Mouse (Mus musculus) frontal cortex, postnatal 25 days (tissue): ENCODE data around the gene Fars2.
A peak's percentile ranks its signal among the peaks of the same experiment; 100 is the strongest.

ENCODE experiments used
- DNase-seq, 2 experiments: peaks; one replicate each; pipeline ENCODE4 v3.0.0; 2022; ENCODE audit warnings: low spot score in 2 of 2

The Fars2 gene

DNA sequence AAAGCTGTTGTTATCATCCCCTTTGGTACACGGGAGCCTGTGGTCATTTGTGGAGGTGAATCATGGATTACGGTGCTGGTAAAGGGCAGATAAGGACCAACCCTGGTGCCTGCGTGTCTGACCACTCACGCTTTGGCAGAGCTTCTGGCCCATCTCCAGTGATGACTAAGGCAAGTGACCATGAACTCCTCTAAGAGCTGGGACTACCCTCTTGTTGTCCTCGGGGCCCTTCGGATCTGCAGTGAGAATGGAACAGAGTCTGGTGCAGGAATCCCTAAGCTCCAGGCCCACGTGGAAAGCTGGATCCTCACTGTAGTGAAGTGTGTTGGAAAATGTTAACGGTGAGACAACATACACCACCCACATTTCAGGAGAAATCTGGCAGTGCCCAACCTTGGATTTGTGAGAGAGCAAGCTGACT lies 579.1 kb downstream of the Fars2 start:
- no peak for DNase-seq

DNA sequence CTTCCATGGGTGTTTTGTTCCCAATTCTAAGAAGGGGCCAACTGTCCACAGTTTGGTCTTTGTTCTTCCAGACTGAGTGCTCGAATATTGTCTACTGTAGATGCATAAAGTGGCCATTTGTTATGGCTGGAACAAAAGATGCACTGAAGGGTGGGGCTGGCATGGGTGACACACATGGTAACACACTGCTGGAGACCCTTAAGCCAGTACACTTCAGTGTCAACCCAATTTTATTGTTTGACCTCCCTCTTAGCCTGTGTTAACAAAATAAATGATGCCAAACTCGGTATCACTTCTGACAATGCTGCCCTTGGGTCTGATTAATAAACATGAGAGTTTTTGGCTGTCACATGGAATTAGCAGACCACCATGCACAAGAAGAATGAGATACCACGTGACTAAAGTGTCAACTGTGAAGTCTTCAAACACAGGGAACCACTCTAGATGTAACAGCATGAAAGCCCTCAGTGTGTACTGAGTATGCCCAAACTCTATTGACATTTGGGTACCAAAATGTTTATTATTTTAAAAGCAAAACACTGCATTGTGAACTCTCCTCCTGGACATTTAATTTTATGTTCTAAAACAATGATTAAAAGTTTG lies 590.0 kb downstream of the Fars2 start:
- DNase-seq, result no peak

DNA sequence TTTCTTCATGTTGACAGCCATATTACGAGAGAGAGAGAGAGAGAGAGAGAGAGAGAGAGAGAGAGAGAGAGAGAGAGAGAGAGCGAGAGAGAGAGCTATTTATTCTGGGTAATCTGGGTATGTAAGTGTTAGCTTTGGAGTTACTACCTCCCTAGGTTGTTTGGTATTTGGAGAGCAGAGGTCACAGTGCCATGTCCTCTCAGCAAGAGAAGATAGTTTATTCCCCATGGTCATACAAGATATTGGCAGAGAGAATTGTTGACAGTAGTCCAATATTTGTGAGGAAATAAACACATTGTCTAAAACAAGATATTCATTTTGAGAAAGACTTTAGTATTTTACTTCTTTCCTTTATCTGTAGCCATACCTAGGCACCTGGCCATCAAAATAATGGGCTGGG lies 596.9 kb downstream of the Fars2 start:
- DNase-seq, result no peak

DNA sequence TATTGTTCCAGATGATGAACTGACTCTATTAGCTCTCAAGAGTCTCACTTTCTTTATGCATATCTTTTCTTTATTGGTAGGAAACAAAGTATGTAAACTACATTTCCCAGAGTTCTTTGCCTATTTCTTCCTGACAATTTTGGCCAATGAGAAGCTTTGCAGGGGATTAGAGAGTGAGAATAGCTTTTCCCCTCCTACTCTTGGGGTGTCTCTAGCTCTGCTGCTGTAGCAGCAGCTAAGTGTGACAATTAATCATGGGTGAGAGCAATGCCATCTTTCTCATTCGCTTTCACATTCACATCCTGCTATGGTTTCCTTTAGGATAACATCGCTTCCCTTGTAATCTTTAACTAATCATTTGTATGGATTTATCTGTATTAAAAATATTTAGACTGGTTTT lies 599.5 kb downstream of the Fars2 start:
- DNase-seq, result no peak

DNA sequence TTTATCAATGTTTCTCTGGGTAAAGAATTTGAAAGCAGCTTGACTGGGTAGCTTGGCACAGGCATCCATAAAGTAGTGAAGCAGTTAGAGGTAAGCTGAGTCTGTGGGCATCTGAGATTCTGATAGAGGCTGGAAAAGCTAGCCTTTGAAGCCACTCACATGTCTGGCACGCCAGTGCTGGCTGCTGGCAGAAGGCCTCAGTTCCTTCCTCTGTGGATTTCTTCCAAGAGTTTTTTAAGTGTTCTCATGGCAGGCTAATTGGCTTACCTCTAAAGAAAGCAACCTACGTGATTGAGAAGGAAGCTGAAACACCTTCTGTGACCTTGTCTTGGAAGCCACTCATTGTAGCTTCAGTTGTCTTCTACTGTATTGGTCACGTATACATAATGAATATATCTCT lies 600.2 kb downstream of the Fars2 start:
- DNase-seq, result no peak

DNA sequence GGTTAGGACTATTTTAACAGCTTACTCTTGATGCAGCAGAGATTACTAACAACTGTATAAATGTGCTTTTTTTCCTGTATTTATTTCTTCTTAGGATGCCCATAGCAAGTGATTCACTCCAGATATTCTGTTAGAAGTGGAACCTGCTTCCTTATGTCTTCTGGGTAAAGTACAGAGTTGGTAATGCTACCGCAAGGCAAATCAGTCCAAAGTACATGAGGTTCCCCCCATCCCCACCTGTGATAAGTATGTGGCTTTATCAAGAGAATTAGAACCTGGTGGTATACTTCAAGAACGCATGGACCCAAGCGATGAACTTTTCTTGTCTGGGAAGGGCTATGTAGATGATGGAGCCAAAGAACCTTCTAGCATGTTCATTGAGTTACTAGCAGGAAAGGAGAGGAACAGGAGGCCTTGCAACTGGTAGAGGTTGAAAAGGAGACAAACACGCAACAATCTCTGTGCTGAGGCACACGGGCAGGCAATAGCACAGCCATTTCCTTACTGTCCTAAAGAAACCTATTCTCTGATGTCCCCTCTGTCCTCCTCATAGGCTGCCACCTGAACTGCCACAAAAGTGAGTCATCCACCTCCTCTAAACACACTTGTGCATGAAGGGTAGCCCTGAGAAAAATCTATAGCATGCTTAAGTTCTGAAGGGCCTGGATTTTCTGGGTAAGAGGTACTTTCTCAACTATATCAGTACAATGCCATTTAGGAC lies 603.2 kb downstream of the Fars2 start:
- DNase-seq, result no peak

DNA sequence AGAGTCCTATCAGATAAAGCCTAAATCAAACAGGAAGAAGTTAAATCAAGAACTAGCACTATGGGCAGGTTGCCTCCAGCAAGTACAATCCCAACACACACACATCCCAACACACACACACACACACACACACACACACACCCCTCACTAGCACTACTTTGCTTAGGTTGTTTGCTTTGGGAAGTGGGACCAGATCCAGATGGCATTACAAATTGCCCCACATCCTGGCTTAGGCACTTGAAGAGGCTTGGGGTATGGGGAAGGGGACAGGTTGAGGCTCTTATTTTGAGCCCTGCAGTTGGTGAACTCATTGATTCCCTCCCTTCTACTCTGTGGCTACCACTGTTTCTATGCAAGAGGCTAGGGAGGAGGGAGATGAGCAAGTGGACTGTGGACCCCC lies 605.1 kb downstream of the Fars2 start:
- DNase-seq, result no peak

DNA sequence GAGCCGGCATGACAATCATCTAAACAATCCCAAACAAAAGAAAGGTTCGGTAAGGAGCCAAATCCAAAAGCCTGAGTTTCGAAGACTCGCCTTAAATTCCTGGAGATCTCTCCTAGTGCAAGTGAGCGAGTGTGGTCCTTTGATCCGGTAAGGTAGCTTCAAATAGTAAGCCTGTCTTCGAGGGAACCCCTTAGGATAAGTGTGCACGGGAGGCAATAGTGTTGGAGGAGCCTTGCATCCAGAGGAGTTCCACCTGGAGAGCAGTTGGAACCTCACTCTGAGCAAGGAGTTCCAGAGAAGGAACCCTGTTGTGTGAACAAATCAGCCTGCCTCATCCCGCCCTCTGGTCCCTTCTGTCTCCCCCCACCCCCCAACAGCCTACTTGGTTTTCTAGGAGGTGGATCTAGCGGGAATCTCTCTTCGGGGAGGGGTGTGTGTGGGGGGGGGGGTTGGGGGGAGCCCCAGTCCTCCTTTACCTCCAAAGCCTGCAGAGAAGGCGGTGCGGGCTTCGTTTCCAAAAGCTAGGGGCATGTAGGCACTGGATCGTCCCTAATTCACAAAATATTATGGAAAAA lies 606.6 kb downstream of the Fars2 start:
- no peak for DNase-seq

DNA sequence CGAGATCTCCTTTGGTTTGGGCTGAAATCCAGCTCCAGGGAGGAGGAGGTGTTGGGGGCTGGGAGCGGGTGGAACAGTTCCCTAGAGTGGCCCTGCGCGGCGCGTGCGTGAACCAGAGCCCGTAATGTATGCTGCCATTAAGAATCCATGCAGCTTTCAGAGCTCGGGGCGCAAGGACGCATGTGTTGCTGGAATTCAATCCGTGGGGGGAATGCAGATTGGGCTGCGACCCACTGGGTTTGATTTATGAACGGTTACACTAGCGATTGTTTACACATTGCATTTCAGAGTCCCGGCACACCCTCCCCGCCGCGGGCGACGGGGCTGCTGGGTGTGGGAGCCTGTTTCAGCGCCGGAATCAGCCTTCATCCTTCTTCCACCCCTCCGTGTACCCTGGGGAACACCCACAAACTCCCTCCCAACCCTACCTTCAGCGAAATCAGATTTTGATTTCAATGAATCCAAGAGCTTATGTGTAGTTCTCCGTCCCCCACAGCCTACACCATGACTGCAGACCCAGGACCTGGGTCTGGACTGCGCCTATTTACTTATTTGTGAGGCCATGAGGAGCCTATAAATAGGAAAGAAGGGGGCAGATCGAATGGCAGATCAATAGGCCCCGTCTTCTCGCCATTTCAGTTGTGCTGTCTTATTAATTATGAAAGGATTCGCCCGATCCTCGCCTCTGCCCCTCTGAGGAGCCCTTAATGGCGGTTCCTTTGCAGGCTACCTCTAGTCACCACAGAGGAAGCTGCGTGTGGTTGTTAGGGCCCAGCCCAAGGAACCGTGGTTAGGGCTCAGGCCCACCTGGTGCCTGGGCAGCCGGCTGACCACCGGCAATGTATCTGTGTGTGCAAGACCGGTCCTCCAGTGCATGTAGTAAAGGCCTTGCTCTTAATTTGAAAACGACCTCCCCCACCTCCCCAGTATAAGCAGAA lies 607.6 kb downstream of the Fars2 start:
- DNase-seq, result peak; percentile 36 to 41

DNA sequence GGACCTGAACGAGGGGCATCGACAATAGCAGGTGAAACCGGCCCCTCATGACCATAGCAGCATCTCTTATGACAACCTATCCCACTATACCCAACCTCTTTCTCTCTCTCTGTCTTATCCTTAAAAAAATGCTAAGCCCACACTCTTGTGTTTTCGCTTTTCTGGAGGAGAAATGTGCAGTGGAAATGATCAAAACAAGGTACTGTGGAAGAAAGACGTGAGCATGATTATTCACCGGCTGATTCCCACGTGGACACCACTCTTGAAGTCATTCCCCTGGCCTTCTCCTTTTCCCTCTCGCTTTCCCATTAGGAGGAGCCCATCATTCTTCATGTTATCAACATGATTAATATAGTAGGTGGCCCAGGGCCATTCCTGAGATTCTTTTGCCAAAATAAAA lies 608.7 kb downstream of the Fars2 start:
- DNase-seq, result no peak

DNA sequence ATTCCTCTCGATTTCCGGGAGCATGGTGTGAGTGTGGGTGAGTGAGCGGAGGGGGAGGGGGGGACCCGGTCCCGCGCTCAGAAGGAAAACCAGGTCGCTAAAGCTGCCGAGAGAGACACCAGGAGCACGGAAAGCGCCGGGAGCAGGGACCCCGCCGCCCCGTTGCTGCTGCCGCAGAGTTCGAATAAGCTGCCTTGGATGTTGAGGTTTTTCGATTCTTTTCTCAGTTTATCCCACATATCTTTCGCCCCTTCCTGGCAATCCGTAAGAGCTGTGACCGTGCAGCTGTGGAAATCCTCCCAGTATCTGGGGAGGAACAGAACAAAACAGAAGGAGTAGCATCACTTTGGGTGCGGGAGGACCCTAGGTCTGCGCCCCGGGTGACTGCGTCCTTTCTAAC lies 609.3 kb downstream of the Fars2 start:
- peak in 1 of 2 experiments; percentile 12 for DNase-seq

DNA sequence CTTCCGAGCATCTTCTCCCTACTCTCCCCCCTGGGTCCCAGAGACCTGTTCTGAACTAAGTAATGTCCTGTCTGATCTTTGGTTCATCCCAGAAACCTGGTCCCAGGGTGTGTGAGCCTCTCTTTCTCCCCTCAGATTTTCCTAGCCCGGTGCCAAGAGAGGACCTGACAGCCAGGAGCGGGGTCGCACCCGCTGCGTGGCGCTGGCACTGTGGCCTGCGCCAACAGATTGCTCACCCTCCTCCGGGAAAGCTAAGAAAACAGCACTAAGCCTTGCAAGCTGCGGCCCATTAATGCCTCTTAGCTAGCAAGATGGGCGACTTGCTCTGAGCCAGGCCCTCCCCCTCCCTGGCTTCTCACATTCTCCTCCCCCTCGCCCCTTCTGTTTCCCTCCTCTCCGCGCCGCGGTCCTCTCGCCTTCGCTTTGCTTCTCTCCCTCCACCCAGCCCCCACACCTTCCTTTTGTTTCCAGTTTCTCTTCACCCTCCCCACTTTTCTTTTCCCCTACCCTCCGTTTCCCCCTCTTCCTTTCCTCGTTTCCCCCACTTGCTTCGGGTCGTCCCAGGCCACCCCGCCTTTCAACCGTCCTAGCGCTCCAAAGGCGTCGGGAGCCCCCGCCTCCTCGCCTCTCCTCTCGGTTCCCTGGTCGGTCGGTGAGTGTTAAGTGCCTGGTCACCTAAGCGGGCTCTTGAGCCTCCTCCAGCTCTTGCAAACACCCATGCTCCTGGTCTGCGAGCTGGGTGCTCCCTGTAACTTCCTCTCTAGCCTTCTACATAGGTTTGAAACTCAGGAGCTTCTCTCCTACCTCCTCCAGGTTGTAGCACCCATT lies 610.0 kb downstream of the Fars2 start:
- peak; percentile 40 to 44 for DNase-seq

DNA sequence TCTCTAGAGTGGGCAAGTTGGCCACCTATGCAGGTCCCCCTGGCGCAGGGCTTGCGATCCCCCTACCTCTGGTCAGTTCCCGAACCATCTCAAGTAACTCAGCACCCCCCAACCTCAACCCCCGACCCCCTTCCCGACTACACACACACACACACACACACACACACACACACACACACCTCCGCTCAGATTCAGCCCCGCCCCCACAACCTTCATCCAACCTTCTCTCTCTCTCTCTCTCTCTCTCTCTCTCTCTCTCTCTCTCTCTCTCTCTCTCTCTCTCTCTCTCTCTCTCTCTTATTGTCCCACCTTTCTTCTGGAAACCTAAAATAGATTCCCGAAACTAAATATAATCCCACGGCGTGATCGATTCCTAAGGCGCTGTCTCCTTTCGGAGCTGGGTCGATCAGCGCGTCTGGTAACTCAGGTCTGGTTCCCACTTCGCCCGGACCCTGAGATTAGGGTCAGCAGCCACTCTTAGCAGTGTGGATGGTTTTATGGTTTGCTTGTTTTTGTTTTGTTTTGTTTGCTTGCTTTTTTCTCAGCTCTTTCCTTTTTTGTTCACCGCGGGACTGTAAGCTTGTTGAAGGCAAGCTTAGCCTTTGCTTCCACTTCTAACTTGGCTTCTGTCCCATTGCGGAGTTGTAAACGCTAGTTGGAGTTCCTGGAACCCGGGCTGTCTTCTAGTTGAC lies 610.7 kb downstream of the Fars2 start:
- DNase-seq, result no peak

DNA sequence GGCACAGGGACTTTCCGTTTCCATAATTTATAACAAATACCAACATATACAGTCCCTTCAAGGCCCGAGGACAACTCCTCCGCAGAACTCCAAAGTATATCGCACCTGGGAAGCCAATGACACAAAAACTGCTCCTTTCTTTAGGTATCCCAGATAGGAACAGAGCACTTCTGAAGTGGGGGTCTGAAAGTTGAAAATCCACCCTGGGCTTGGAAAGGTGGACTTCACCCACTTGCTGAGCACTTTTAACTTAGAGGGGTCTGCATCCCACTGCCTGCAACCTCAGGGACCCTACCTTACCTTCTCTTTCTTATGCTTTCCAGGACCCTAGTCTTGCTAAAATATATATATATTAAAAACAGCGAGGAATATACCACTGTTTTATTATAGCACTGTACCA lies 611.3 kb downstream of the Fars2 start:
- DNase-seq, result no peak

DNA sequence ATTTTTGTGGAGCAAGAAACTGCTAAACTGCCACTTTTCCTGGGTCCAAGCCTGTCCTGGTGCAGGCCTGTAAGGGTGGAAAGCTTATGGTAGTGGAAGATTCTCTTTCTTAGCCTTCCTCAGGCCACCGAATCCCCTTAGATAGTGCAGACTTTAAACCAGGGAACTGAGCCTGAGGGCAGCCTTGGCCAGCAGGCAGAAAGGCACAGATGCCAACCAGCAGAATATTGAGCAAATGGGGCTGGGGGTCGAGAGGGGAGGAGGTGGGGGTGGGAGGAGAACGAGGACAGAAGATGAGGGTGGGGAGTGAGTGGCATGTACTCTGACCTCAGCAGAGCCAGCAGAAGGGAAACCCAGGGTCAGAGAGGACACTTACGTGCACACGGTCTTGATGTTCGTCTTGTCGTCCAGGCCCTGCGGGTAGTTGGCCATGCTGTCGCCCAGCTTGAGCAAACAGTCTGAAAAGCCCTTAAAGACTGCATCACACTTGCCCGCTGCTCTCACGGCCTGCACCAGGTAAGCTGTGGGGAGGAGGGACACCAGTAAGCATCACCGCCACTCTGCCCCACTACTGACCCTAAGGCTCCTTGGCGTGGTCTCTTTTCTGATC lies 612.6 kb downstream of the Fars2 start:
- no peak for DNase-seq

DNA sequence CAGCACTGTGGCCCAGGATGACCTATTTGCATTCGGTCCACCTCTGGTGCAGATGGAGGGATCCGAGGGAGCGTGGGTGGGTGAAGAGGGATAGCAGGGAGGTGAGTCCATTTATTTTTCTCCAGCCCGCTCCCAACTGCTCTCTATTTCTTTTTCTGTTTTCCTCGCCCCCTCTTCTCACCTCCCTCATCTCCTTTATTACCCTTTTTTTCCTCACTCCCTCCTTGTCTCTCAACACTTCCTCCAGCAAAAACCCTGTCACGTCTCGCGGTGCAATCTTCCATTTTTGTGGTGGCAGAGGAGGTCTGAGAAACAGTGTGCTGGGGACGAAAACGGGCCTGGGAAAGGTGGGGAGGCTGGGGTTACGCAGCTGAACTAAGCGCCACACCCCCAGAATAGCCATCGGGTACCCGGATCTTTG lies 613.1 kb downstream of the Fars2 start:
- DNase-seq, result peak in 1 of 2 experiments; percentile 33

DNA sequence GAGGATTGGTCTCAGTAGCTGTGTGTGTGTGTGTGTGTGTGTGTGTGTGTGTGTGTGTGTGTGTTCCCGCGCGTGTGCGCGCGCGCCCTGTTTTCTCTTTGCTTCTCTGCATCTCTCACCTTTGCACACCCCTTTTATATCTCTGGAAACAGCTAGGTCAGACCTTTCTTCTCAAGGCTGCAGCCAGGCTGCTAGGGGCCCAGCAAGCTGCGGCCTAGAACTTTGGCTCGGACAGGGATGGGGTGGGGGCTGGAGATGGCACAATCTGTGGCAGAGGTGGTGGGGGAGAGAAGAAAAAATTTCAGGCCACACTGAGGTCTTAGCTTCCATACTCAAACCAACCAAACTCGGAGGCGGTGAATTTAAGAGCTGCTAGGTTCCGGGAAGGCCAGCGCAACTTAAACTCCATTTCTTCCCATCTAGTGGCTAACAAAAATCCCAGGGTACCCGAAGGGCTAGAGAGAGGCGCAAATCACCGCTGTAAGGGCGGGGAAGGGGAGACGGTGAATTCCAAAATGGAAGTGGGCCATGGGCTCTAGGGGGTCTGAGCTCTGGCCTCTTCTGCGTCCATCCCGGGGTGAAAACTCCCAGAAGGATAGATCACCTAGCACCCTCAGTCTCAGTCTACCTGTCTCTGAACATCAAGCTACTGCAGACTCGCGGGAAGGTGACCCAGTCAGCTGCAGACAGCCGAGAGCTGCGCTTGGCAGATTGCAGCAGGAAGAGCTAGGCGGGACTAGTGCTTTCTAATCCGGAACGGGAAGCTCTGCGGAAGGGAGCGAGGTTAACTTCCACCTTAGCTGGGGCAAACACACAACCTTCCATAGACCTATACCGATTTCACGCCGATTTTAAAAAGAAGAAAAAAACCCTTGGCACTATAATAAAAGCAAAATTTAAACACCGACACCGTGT lies 614.1 kb downstream of the Fars2 start:
- peak in 1 of 2 experiments; percentile 31 for DNase-seq

DNA sequence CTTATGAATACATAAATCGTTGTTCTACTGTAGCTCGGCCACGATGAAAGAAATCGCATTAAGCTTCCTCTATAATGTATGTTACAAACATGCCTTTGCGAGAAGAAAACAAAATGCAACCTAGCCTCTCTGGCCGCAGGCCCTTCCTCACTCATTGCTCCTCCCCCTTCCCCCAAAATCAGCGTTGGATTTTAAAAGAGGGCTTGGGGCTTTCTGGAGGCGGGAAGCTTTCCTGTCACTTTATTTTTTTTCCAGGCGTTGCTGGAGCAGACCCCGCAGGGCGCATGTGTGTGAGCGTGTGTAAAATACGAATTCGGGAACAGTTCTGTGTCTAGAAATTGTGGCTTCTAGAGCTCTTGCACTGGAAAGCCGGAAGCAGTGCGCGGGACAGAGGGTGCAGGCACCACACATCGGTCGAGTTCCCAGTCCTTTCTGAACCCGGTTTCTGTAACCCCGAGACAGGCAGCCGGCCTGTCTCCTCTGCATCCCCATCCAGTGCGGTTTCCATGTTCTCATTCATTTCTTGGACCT lies 614.8 kb downstream of the Fars2 start:
- peak; percentile 11 to 29 for DNase-seq
